Mouse (Mus musculus) spleen, postnatal 10 days (tissue): Measurements from ENCODE around the gene Timm9.
"Not testable (repeated sequence)": the region's sequence is repeated elsewhere in the genome, so short reads cannot be mapped to it uniquely, and the experiment has no call there.

Experiments
- DNase-seq, 2 experiments: peaks; one replicate each; pipeline ENCODE4 v3.0.0; 2021 to 2022; ENCODE audit warnings: low spot score in 2 of 2

The Timm9 gene

GRCm38 (mm10) chr12:71107216-71107771 lies 29.2 kb downstream of the Timm9 start:
- no peak for DNase-seq

DNA sequence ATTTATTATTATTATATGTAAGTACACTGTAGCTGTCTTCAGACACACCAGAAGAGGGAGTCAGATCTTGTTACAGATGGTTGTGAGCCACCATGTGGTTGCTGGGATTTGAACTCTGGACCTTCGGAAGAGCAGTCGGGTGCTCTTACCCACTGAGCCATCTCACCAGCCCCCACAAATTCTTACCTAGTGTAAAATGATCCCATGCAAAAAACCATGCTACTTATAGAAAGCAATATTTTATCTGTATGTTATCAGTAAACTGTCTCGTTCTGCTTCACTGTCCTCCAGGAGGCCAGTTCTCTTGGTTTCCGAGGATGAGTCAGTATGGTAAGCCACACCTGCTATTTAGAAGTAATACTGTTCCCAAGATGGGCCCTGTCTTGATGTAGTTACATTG lies 32.2 kb downstream of the Timm9 start:
- DNase-seq: not testable (repeated sequence)

- no peak for DNase-seq
These were observed 50.2 kb downstream of the Timm9 start for GRCm38 (mm10) chr12:71086331-71086730.
